Mouse (Mus musculus) ES-E14 (cell line): ENCODE measurements at regions not wholly inside any gene's neighbourhood (a gene's known extent, or its start where the extent isn't known, plus 50 kb on each side); places are given as distances from the start of the nearest gene placed in this dataset.
A peak's percentile ranks its signal among the peaks of the same experiment; 100 is the strongest.

Source experiments
- DNase-seq: peaks from one replicate; pipeline ENCODE4 v3.0.0-alpha.2; 2013; ENCODE audit warnings: low read depth, low spot score
- H3K27ac ChIP-seq: 2 replicates; pipeline ENCODE4 v1.5.1; 2012; ENCODE audit warnings: low read depth, mild to moderate bottlenecking, low read length, moderate library complexity, mixed read lengths; ENCODE audit not compliant: poor library complexity, insufficient read depth, severe bottlenecking
- H3K36me3 ChIP-seq: 2 replicates; pipeline ENCODE4 v1.6.1; 2012; ENCODE audit warnings: mild to moderate bottlenecking, low read length, moderate library complexity, mixed read lengths; ENCODE audit not compliant: control insufficient read depth, poor library complexity, insufficient read depth, severe bottlenecking
- H3K4me1 ChIP-seq, 2 experiments: fragments of 150-350 bp in 1 of 2; sonication (generic) in 1 of 2; 2 replicates each; pipeline ENCODE4 v1.6.1; 2012; ENCODE audit warnings: low read length in 2 of 2, mild to moderate bottlenecking in 1 of 2, mixed read lengths in 1 of 2; ENCODE audit not compliant: control insufficient read depth in 2 of 2, insufficient read depth in 2 of 2, poor library complexity in 1 of 2
- H3K4me3 ChIP-seq, 2 experiments: fragments of 150-350 bp in 1 of 2; sonication (generic) in 1 of 2; 2 replicates each; pipeline ENCODE4 v1.5.1; 2012; ENCODE audit warnings: low read length in 2 of 2, low read depth in 1 of 2, mild to moderate bottlenecking in 1 of 2, mixed read lengths in 1 of 2; ENCODE audit not compliant: insufficient read depth in 1 of 2, poor library complexity in 1 of 2, severe bottlenecking in 1 of 2
- H3K9ac ChIP-seq: 2 replicates; pipeline ENCODE4 v1.6.1; 2012; ENCODE audit warnings: low read depth, mild to moderate bottlenecking, low read length, mixed read lengths; ENCODE audit not compliant: poor library complexity, insufficient read depth, severe bottlenecking
- H3K9me3 ChIP-seq: fragments of 150-350 bp; sonication (generic); 2 replicates; pipeline ENCODE4 v1.6.1; 2012; ENCODE audit warnings: low read depth, mild to moderate bottlenecking, low read length; ENCODE audit not compliant: control insufficient read depth, insufficient read depth
- CHD2 ChIP-seq: IDR thresholded peaks from 2 replicates; pipeline ENCODE4 v1.6.1; 2014; ENCODE audit warnings: mild to moderate bottlenecking, low read depth, low read length, inconsistent platforms
- HCFC1 ChIP-seq: IDR thresholded peaks from 2 replicates; pipeline ENCODE4 v1.6.1; 2012; ENCODE audit warnings: low read length, inconsistent platforms, borderline replicate concordance; ENCODE audit not compliant: insufficient read depth
- MAFK ChIP-seq: IDR thresholded peaks from 2 replicates; pipeline ENCODE4 v1.6.1; 2014; ENCODE audit warnings: mild to moderate bottlenecking, low read depth, low read length, inconsistent platforms; ENCODE audit not compliant: insufficient read depth
- ZC3H11A ChIP-seq: IDR thresholded peaks from 2 replicates; pipeline ENCODE4 v1.6.1; 2012; ENCODE audit warnings: low read depth, mild to moderate bottlenecking, inconsistent platforms, low read length, borderline replicate concordance
- ZNF384 ChIP-seq: IDR thresholded peaks from 2 replicates; pipeline ENCODE4 v1.6.1; 2012; ENCODE audit warnings: low read depth, low read length, inconsistent platforms
- in situ Hi-C, 2 experiments: fragments of 600-800 bp; cut with MboI; formaldehyde crosslinking; loops; one replicate each; pipeline ENCODE4 v1.15.1; 2025; ENCODE audit warnings: low sequenced_read_pairs in 2 of 2, inconsistent platforms in 1 of 2; ENCODE audit not compliant: unreplicated experiment in 2 of 2

GRCm38 (mm10) chr1:194109172-194110071 lies 508.6 kb upstream of the Plxna2 start:
- Histone ChIP-seq H3K4me3 (no peak overlapping the region), H3K9ac (no peak overlapping the region), H3K27ac (no peak overlapping the region), H3K9me3 (no peaks in the 10 kb centered on the region), H3K36me3 (no peaks in the 10 kb centered on the region), H3K4me1 (no peaks in the 10 kb centered on the region; a peak in 1 of 4 replicates)
- no peak for TF ChIP-seq MAFK
- no peak for TF ChIP-seq ZC3H11A
- no peak for TF ChIP-seq ZNF384
- TF ChIP-seq CHD2 = no peak
- TF ChIP-seq HCFC1 = no peak
- no peak for DNase-seq
- in situ Hi-C loops = no loop called here

- H3K4me3 ChIP-seq = no peak overlapping the region
- no peaks in the 10 kb centered on the region; a peak in 1 of 4 replicates for H3K4me1 ChIP-seq
- H3K9ac ChIP-seq = no peak overlapping the region
- in situ Hi-C loops = no loop called here
- DNase-seq = no peak
- TF ChIP-seq MAFK (no peak), ZC3H11A (no peak), ZNF384 (no peak), HCFC1 (no peak), CHD2 (no peak)
- no peak overlapping the region for H3K27ac ChIP-seq
- no peaks in the 10 kb centered on the region for H3K36me3 ChIP-seq
- H3K9me3 ChIP-seq = no peaks in the 10 kb centered on the region
Observed at GRCm38 (mm10) chr1:194108132-194108531, 509.9 kb upstream of the Plxna2 start.

GRCm38 (mm10) chr1:194107271-194107938 lies 510.6 kb upstream of the Plxna2 start:
- in situ Hi-C loops = no loop called here
- no peaks in the 10 kb centered on the region for H3K36me3 ChIP-seq
- H3K9me3 ChIP-seq = no peaks in the 10 kb centered on the region
- no peak overlapping the region for H3K27ac ChIP-seq
- H3K9ac ChIP-seq = no peak overlapping the region
- TF ChIP-seq ZNF384 (no peak), HCFC1 (no peak), MAFK (0 out of 2 replicates have a peak, but pooled peaks have one; percentile 45)
- H3K4me3 ChIP-seq = no peak overlapping the region
- H3K4me1 ChIP-seq = no peaks in the 10 kb centered on the region; a peak in 1 of 4 replicates
- no peak for DNase-seq

GRCm38 (mm10) chr1:194089918-194090548 lies 528.0 kb upstream of the Plxna2 start:
- no peaks in the 10 kb centered on the region for H3K4me1 ChIP-seq
- no peaks in the 10 kb centered on the region for H3K36me3 ChIP-seq
- TF ChIP-seq MAFK (no peak), CHD2 (no peak), ZNF384 (no peak), ZC3H11A (no peak), HCFC1 (no peak)
- no peak overlapping the region for H3K9ac ChIP-seq
- in situ Hi-C loops = no loop called here
- no peak for DNase-seq
- no peak overlapping the region for H3K27ac ChIP-seq
- no peak overlapping the region for H3K4me3 ChIP-seq
- H3K9me3 ChIP-seq = no peaks in the 10 kb centered on the region
